Mouse (Mus musculus): ENCODE measurements around the gene Sh2b3.

The Sh2b3 gene

DNA sequence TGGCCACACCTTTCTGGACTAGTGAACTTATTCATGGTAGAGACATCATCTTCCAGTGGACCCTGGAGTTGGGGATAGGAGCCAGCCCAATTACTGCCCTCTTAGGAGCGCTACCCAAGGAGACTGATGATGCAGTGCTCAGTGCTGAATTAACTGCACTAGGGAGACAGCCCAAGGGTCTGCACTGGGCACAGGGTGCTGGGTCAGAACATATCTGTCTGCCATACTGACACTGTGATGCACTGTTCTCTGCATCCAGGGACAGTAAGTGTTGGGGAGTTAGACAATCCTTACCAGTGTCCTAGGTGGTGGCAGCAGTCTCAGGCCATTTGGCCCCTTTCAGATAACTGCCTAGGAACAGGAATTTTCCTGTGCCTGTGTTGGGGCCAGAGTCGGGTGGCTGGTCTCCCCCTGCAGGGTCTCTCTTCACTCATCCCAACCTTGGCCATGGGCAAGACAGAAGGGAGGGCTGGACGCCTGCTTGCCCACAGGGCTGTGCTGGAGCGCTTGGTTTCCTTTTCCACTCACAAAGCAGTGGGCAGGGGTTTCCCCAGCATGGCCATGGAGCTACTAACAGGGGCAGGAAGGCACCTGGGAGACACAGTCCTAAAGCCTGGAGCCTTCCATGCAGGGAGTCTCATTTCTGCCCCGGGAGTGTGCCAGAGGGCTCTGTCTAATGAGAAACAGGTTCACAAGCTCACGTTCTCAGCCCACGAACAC, 14.5 kb downstream of the Sh2b3 start:
- DNase-seq (ENCODE audit: low spot score) = no peak

DNA sequence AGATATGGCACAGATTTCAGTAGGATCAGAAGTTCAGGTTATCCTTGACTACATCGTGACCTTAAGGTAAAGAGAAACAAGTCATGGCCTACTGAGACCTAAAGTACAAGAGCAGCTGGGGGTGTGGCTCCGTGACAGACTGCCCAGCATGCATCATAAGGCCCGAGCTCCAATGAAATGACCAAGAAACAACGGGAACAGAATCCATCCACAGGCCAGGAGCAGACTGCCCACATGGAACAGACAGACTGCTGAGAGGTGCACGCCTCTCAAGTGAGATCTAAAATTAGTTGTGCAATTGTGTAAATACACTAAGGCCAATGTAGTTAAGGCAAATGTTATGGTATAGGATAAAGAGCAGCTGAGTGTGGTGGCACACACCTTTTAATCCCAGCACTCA, 15.9 kb downstream of the Sh2b3 start:
- no peak for DNase-seq (ENCODE audit: low spot score)

DNA sequence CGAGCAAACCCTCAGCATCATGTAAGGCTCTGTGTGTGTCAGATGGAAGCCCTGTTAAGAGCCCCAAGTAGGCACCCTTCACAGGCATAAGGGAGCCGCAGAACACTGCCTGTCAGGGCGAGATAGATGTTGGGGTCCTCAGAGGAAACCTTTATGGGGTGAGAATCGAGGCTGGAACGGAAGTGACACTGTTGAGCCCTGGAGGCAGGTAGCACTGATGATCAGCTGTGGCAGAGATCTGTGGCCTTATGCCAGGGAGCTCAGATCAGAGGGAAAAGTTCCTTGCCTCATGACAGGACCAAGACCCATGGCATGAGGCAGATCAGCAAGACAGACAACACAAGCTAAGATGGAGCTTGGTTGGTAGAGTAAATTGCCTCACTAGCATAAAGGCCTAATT, 16.3 kb downstream of the Sh2b3 start:
- no peak for DNase-seq (ENCODE audit: low spot score)

DNA sequence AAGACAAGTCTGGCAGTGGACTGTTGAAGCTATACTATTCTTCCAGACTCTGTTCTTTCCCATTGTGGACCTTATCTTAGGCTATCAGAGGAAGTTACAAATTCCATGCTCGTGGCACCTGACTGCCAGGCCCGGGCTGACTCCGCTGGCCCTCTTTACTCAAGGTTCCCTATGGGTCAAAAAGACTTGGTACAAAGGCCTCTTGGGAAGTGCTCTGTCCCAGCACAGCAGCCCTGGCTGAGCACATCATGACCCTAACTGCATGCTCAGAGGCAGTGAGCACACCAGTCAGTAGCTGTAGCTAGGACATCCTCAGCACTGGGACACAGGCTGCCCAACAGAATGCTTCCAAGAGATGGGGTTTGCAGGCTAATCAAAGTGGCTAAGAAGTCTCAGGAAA, 16.8 kb downstream of the Sh2b3 start:
- DNase-seq (ENCODE audit: low spot score) = no peak

DNA sequence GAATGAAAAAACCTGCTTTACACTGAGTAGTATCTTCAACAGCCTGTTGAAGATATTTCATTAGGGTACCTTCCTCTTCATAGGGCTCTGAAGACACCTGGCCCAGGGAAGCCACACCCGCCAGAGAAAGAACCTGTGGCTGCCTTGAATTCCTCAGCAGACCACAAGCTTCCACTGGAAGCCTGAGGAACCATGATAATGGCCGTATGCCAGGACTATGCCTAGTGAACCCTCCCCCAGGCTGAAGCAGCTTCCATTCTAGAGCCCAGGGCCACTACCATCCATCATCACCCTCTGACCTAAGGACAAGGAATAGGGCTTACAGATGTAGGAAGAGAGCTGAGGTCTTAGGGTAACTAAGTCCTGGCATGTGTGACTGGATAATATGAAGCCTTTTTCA, 17.3 kb downstream of the Sh2b3 start:
- DNase-seq (ENCODE audit: low spot score) = no peak

DNA sequence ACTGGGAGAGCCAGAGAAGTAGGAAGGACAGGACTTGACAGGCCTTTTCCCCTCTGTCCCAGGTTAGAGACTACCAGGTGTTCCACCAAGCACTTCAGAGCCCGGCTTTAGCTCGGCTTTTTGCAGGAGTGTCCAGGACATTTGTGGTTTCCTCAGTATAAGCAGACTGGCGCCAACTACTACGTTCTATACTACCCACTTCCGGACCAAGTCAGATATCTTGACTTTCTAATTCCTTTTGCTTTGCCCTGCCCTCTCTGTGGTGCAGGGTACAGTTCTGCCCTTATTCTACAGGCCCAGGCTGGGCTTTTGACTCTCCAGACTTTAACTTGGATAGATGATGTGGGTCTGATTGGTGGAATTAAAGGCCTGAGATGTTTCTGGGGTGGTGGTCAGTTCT, 17.9 kb downstream of the Sh2b3 start:
- no peak for DNase-seq (ENCODE audit: low spot score)

DNA sequence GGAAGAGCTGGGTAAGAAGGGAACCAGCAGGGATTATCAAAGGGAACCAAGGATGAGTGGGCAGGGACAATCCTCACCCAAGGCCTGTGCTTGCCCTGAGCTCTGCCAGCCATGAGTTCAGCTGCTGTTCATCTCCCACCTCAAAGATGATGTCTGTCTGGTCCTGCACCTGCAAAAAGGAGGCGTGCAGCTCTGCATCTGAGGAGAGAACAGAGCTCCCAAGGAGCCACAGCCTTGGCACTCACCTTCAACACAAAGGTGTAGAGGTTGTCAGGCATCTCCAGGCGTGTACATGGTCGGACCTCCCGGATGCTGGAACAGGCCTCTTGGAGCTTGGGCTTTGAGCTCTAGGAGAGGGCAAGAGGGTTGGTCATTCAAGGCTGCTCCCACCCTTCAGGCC, 18.6 kb downstream of the Sh2b3 start:
- no peak for DNase-seq (ENCODE audit: low spot score)

DNA sequence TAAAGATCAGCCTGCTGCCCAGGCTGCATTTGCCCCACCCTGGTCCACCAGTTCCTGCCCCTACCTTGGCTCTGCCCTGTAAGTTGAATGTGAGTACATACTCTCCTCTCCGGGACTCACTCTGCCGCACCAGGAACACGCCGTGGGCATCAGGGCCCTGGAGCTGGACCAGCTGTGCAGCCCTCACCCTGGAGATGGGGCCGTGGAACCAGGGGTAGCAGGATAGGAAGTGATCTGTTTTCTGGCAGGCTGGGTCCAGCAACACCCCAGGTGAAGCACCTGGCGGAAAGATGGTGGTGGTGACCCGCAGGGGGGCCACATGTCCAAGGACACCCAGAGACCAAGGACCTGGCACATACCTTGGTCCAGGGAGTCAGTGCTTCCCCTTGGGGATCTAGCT, 19.0 kb downstream of the Sh2b3 start:
- no peak for DNase-seq (ENCODE audit: low spot score)

DNA sequence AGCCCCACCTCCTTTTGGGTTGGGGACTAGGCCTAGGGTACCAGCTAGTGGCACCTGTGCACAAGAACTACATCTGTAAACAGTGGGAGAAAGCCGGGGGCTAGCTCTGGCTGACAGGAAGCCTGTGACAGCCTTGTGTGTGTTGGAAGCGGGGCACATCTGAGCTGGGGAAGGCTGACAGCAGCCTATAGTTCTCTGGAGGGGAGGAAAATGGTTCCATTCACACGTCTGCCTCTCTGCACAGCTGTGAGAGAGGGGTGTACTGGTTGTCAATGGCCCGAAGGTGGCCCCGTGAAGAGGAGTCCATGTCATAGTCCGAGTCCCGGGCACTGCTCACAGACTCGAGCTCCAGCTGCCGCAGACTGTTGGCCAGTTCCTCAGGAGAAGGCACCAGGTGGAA, 19.9 kb downstream of the Sh2b3 start:
- DNase-seq (ENCODE audit: low spot score) = no peak

DNA sequence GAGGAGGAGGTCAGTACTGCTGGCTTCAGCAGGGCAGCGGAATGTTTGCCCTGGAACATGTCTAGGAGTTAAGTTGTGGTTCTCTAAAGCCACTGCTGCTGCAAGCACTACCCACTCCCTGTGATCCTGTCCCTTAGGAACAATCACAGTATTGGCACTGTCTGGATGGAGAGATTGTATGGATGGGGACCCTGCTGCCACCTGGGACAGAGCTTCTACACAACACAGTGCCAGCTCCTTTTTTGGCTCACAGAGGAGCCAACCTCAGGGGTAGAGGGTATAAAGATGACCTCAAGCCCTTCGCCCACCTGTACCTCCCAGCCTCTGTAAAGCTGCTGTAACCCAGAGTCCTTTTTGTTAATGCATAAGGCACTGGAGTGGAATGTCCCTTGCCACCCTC, 20.8 kb downstream of the Sh2b3 start:
- no peak for DNase-seq (ENCODE audit: low spot score)

DNA sequence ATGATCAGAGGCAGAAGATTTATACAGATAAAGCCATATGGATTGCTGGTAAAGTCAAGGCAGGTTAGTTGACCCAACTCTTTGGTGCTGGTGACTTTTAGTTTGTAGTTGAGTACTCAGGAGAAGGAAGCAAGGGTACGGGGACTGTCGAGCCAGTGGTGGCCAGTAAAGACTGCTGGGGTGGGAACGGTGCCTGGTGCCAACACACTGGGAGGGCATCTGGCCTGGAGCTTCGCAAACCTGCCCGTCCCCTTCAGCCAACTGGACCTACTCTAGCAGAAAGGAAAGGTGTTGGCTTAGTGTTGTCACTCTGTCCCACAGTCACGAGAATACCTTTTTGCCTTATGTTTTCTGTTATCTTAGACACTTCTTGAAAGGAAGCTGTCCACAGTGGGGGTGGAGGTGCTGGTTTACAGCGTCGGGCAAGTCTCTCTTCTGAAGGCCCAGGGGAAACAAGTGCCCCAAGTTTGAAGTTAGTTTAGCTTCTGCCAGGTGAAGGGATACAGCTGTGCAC, 21.5 kb downstream of the Sh2b3 start:
- DNase-seq (ENCODE audit: low spot score) = no peak

DNA sequence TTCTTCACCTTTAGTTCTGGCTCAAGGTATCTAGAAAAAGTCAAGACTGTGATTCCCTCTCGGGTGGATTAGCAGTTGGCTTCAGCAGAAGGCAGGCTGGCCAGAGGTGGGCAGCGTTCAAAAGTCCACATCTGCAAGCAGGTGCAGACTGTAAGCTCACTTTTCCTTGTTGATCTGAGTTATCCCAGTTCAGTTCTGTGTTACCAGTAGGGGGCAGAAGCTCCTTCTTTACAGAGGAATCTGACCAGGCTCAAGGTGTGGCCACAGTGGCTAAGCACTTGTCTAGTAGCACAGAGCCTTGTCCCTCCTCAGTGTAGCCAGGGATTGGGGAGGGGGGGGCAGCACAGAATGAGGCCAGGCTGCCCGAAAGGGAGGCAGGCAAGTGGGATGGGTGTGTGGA, 22.4 kb downstream of the Sh2b3 start:
- peak; percentile 59 for DNase-seq (ENCODE audit: low spot score)

DNA sequence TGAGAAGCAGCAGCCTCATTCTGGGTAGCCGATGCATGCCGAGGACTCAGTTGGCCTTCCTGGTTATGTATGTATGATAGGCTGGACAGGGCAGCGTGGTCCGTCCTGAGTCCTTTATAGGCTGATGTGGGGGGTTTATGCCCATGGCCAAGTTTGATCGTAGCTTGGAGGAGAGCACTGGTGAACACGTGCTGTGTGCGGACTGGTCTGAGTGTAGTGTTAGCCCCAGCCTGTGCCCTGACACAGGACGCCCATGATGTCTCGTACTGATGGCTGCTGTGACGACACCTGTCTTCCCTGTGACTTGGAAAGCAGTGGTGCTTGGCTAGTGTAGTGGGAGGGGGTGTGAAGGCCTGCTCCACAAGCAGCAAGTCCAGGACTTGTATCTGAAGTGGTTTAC, 23.7 kb downstream of the Sh2b3 start:
- DNase-seq (ENCODE audit: low spot score) = no peak

DNA sequence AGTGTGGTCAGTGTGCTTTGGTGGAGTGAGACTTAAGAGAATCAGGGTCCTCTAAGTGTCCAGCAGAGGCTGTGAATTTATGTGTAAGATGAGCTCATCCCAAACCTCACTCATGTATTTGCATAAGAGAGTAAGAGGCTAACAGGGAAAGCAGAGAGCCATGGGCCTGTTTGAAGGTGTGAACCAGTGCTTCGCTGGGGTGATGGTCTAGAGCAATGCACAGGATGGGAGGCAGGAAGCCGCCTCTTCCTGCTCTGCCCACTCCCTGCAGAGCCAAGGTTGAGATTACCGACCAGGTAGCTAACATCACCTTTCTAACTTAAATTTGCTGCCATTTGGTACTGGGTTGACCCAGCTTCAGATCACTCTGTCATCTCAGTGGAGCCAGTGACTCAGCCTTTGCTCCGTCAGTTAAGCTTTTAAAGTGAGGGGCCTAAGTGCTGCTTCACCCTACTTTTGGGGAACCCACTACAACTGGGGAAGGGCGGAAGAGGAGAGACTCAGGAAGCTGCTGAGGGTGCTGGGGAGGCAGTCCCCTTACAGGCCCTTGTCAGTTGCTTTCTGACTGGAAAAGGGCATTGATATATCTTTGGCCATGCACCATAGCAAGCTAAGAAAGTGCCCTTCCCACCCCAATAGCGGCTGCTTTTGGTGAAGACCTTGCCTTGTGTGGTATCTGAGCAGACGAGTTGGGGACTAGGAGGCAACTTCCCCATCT, 24.8 kb downstream of the Sh2b3 start:
- DNase-seq (ENCODE audit: low spot score) = no peak

DNA sequence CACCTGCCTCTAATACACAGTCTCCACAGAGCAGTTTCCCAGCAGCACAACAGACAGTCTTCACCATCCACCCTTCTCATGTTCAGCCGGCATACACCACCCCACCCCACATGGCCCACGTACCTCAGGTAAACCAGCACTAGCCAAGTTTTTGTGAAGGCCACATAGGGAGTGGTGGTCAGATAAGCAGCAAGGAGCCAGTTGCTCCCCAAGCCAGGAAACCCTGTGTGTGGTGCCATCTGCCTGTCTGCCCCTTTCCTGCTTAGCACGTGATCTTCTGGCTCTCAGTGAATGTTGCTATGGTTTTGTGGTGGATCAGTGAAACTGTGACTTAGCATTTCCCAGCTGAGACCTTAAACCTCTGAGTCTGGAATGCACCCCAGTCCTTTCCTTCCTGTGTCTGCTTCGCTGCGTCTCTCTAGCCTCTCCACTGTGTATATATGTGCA, 25.9 kb downstream of the Sh2b3 start:
- no peak for DNase-seq (ENCODE audit: low spot score)

DNA sequence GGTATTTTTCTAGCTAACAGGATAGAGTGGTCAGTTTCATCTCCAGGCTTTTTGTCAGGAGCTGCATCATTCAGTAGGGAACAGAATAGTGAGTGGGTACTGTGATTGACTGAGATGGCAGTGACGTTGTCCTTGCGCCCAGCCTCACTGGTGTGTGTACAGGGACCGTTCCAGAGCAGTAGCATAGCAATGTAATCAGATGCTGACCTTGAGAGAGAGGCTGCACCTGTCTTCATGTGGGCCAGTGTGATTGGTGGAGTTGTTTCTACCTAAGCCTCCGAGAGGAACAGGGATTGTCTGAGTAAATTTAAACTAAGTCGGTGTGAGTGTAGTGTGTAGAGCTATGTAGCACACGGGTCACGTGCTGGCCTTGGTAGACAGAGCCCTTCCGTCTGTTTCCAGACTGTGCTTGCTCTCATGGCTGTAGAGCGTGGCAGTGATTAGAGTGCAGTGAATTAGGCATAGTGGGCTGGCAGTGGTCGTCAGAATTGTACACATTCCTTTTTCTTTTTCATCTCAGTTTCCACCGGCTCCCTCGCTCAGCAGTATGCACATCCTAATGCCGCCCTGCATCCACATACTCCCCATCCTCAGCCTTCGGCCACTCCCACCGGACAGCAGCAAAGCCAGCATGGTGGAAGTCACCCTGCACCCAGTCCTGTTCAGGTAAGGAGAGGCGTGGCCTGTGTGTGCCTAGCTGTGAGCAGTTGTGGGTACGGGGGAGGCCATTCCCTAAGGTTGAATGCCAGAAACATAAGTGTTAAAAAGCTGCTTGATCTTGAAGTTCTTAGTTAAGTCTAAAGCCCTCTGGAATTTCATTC, 26.9 kb downstream of the Sh2b3 start:
- no peak for DNase-seq (ENCODE audit: low spot score)

DNA sequence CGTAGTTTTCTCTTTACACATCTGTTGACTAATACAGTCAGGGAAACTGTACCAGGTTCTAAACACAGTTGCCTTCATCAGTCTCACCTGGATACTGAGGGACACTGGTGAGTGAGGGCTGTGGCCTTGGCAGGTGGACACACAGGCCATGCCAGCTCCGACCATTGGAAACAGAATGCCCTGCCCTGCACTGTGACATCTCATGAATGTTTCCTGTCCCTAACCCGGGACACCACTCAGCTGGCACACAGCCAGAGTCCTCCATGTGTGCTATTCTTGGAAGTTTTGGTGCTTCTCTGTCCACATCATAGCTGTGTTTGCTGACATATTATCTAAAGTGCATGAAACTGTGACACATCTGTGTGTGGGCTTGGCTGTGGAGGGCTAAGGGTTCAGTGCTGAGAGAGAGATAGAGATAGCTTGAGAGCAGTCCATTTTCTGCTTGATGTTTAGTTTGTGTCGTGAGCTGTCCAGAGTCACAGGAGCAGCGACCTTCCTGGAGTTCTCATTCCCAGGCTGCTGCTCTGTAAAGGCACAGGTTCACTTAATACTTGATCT, 27.7 kb downstream of the Sh2b3 start:
- no peak for DNase-seq (ENCODE audit: low spot score)

DNA sequence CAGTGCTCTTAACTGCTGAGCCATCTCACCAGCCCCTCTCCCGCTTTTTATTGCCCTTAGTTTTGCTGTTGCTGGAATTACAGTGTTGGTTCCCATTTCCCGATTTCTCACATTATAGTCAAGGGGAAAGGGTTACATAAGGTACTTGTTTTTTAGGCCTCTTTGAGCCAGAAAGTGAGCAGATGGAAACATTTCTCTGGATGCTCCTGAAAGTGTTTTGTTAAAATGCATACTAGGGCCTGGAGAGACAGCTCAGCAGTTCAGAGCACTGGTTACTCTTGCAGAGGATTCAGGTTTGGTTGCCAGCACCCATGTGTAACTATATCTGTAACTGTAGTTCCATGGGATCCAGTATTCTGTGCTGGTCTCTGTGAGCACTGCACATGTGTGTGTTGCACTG, 29.2 kb downstream of the Sh2b3 start:
- no peak for DNase-seq (ENCODE audit: low spot score)

DNA sequence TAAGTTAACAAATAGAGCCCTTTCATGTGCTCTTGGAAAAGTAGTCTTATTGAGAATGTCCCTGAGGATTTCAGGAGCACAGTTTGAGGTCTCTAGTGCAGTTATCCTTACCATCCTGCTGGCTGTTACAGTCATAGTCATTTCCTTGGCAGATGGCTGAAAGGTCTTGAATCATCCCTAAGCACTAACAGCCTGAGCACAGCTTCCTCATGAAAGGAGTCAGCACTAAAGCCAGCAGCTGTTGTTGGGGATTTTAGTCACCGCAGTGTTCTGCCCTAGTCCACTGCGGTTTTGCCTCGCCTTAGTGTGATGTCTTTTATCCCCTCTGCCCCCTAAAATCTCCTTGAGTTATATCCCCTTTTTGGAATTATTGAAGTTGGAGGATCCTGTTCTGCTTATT, 30.3 kb downstream of the Sh2b3 start:
- DNase-seq (ENCODE audit: low spot score) = no peak

DNA sequence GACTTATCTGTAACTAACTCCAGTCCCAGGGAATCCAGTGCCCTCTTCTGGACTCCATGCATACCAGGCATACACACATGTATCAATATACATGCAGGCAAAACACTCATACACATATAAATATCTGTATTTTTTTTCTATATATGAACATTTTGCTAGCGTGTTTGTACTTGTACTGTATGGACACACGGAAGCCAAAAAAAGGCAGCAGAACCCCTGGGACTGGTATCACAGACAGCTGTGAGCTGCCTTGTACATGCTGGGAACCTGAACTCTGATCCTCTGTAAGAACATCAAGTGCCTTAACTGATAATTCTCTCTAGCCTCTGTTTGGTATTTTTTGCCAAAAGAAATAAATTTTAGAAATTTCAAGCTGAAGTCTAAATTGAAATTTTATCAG, 39.0 kb downstream of the Sh2b3 start:
- no peak for DNase-seq (ENCODE audit: low spot score)

DNA sequence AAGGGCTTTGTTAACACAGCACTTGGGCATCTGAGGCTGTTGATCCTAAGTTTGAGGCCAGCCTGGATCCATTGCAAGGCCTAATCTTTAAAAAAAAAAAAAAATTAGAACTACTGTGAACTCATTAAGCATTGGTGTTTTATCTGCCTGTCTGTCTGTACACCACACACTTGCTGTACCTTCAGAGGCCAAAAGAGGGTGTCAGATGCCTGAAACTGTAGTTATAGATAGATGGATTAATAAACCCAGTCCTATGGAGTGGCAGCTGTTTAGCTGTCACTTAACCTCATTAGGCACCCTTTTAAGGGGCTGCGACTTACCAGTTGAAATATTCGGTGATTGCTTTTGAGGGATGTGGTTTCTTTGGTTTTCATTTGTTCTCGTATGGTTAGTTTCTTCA, 41.6 kb downstream of the Sh2b3 start:
- no peak for DNase-seq (ENCODE audit: low spot score)

DNA sequence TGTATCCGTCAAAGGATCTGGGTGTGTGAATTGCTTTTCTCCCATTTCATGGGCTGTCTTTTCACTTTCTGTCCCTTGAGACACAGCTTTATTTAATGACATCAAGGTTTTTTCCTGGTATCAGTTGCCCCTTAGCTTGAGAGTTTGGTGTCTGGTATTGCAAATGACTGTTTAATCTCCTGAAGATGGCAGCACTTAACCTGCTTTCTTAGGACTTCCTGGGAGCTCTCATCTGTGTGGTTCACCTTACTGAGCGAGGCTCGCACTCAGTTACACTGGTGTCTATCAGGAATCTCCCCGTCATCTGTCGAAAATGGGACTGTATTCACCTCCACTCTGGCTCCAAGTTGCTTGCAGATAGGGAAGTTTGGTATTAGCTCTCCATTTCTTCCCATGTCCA, 46.4 kb downstream of the Sh2b3 start:
- DNase-seq (ENCODE audit: low spot score) = no peak

Data from layer of hippocampus, adult 9-10 months (tissue).